ENCODE assay signal across 8 mouse cellular contexts in the genomic region with DNA sequence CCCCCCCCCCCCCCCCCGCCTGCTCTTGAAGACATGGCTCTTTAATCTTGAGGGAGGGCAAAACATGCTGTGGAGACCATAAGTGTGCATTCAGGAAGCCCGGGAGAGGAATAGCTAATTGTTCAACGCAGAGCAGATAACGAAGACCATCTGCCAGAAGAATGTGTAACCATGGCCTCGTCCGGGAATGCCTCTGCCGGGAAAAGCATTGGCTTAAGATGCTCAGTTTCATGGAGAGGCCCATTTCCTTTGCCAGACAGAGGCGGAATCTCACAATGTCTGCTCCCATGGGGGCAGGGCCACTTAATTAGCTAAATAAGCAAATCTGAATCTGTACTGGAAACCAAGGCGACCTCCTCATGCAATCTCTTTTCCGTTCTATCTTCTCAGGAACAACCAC. TPM values are rescaled to one million over a fixed set of nuclear protein-coding genes. Genes with fewer than 3 reads are reported as not detected.
DNase-seq lines count a peak whose midpoint lies in the region; ATAC-seq and TF ChIP-seq lines count a peak whose summit lies in the region.

No protein-coding gene starts in this region.

- no peaks in the 10 kb centered on the region for H3K4me1 ChIP-seq in heart, embryonic 11.5 days (ENCODE audit: control insufficient read depth, insufficient read depth, low read length)
- H3K4me1 ChIP-seq in hindbrain, embryonic 11.5 days (replicated peaks; ENCODE audit: control insufficient read depth, insufficient read depth, low read length), result no peaks in the 10 kb centered on the region
- 0 out of 2 replicates have a peak, but pooled peaks cover 7% of the 10 kb centered on the region for H3K4me1 ChIP-seq in lung, embryonic 14.5 days (ENCODE audit: insufficient read depth)

- H3K9ac ChIP-seq in heart, embryonic 11.5 days (ENCODE audit: low read depth, low read length), result no peak overlapping the region
- no peak overlapping the region for H3K9ac ChIP-seq in hindbrain, embryonic 11.5 days (ENCODE audit: low read depth, low read length)
- no peak overlapping the region for H3K9ac ChIP-seq in lung, embryonic 14.5 days

- H3K4me3 ChIP-seq in heart, embryonic 11.5 days (ENCODE audit: low read depth, low read length), result no peak overlapping the region
- no peak overlapping the region for H3K4me3 ChIP-seq in hindbrain, embryonic 11.5 days (ENCODE audit: low read depth, low read length)
- H3K4me3 ChIP-seq in lung, embryonic 14.5 days (ENCODE audit: low read depth, low read length), result no peak overlapping the region

- no peak for ATAC-seq in heart, embryonic 11.5 days (replicated peaks; ENCODE audit: insufficient number of reproducible peaks, low FRiP score, low TSS enrichment)
- ATAC-seq in hindbrain, embryonic 11.5 days (ENCODE audit: low FRiP score), result 0 out of 2 replicates have a peak, but pooled peaks have one; percentile 12
- ATAC-seq in lung, embryonic 14.5 days (ENCODE audit: insufficient read depth), result 0 out of 2 replicates have a peak, but pooled peaks have one; percentile 23

- H3K27ac ChIP-seq in heart, embryonic 11.5 days (ENCODE audit: low read depth, low read length), result no peak overlapping the region
- no peak overlapping the region for H3K27ac ChIP-seq in hindbrain, embryonic 11.5 days (ENCODE audit: low read depth, low read length)
- no peak overlapping the region for H3K27ac ChIP-seq in lung, embryonic 14.5 days (ENCODE audit: low read depth)

- no peaks in the 10 kb centered on the region for H3K36me3 ChIP-seq in heart, embryonic 11.5 days (ENCODE audit: control insufficient read depth, insufficient read depth, low read length)
- no peaks in the 10 kb centered on the region for H3K36me3 ChIP-seq in hindbrain, embryonic 11.5 days (ENCODE audit: control insufficient read depth, insufficient read depth, low read length)
- H3K36me3 ChIP-seq in lung, embryonic 14.5 days (ENCODE audit: insufficient read depth), result no peaks in the 10 kb centered on the region

- H3K9me3 ChIP-seq in heart, embryonic 11.5 days (replicated peaks; ENCODE audit: control insufficient read depth, low read length), result no peaks in the 10 kb centered on the region
- H3K9me3 ChIP-seq in hindbrain, embryonic 11.5 days (ENCODE audit: control insufficient read depth, low read length), result no peaks in the 10 kb centered on the region
- no peaks in the 10 kb centered on the region for H3K9me3 ChIP-seq in lung, embryonic 14.5 days (ENCODE audit: low read depth, low read length)

- no peak for TF ChIP-seq CTCF in lung, embryonic 14.5 days (IDR thresholded peaks at IDR 0.05; ENCODE audit: low read depth)

- H3K27me3 ChIP-seq in heart, embryonic 11.5 days (ENCODE audit: control insufficient read depth, insufficient read depth, low read length), result no peaks in the 10 kb centered on the region
- no peaks in the 10 kb centered on the region for H3K27me3 ChIP-seq in hindbrain, embryonic 11.5 days (ENCODE audit: control insufficient read depth, insufficient read depth, low read length)
- no peaks in the 10 kb centered on the region for H3K27me3 ChIP-seq in lung, embryonic 14.5 days (ENCODE audit: insufficient read depth, low read length)

- peak; percentile 63 to 71 for DNase-seq in heart, adult 18-20 months
- peak; percentile 35 for DNase-seq in embryo, embryonic 9.5 days (ENCODE audit: extremely low spot score)
- DNase-seq in hindbrain, embryonic 11.5 days (ENCODE audit: low spot score), result peak; percentile 29
- DNase-seq in lung, embryonic 14.5 days, result peak; percentile 67
- no peak for DNase-seq in adrenal gland, postnatal 10 days
- no peak for DNase-seq in frontal cortex, postnatal 14 days (ENCODE audit: low spot score in 2 of 2)
- DNase-seq in T-cell, adult 2 months (ENCODE audit: low spot score), result no peak

- H3K4me2 ChIP-seq in heart, embryonic 11.5 days, result no peak overlapping the region
- no peak overlapping the region for H3K4me2 ChIP-seq in hindbrain, embryonic 11.5 days (replicated peaks; ENCODE audit: low read depth, low read length)
- H3K4me2 ChIP-seq in lung, embryonic 14.5 days, result no peak overlapping the region

- WGBS in heart, embryonic 11.5 days (ENCODE audit: insufficient replicate concordance), result 46% methylated on average over 9 of the region's 10 CpGs
- 47% methylated on average over 9 of the region's 10 CpGs for WGBS in hindbrain, embryonic 11.5 days
- 45% methylated on average over 9 of the region's 10 CpGs for WGBS in lung, embryonic 14.5 days

RNA-seq across cellular contexts. Expression of a gene that starts 43.7 kb away (rescaled TPM):
- total RNA-seq in heart, adult 18-20 months (2021), result not detected
- polyA plus RNA-seq in heart, embryonic 11.5 days (2014; fragmentation: Nextera tagmentation; extraction: Ambion mirVana), result 0.14 and 0.97 TPM in 2 replicates
- polyA plus RNA-seq in hindbrain, embryonic 11.5 days (2014; fragmentation: Nextera tagmentation; extraction: Ambion mirVana), result 0.27 TPM in 1 of 2 replicates, not detected in the other
- 0.47 and 0.80 TPM in 2 replicates for polyA plus RNA-seq in lung, embryonic 14.5 days (2014; fragmentation: Nextera tagmentation; extraction: Ambion mirVana)
- total RNA-seq in adrenal gland, postnatal 10 days (2021), result under 1 TPM; 0.36 to 0.60 TPM

Comparison
In these comparisons a context has a peak if more than half of its experiments do, and no peak if none do; other contexts are left out.
1. DNase-seq: peak in heart, adult 18-20 months (2 of 2), embryo, embryonic 9.5 days (single experiment), hindbrain, embryonic 11.5 days (single experiment) and lung, embryonic 14.5 days (single experiment); none in adrenal gland, postnatal 10 days (single experiment), frontal cortex, postnatal 14 days (0 of 2) and T-cell, adult 2 months (single experiment).